Mouse (Mus musculus): Measurements from ENCODE around the gene Rnf214. TPM values are rescaled to one million over a fixed set of nuclear protein-coding genes. Genes with fewer than 3 reads are reported as not detected.

Gene Rnf214
- polyA plus RNA-seq (2012; rRNA removed) (5.0 and 6.3 TPM in 2 replicates), polyA plus RNA-seq (2014; fragmentation: Nextera tagmentation; extraction: Ambion mirVana) (10.5 and 12.0 TPM in 2 replicates)

DNA sequence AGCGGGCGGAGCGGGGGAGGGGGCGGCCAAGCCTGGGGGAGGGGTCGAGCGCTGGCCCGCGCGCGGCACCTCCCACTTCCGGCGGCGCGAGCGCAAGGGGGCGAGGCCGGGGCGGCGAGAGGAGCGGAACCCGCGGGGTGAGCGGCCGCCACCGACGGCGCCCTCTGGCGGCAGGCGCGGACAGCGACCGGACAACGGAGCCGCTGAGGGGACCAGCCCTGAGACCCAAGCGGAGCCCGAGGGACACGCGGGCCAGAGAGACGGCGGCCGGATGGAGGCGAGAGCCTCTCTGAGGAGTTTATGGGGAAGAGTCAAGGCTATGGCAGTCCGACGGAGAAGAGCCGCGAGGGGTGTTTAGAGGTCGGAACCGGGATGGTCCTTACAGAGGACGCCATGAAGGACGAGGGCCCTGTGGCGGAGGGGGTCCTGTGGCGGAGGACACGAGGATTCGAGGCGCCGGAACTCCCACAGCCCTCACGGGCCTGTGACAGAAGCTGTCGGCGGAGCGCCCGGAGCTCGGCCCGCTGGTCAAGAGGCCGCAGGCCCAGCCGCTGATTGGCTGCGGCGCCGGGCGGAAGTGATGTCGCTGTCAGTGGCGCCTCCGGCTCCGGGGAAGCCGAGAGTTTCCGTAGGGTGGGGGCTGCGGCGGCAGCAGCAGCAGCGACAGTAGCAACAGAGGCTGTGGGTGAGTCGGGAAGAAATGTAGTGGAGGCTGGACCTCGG is at the start of gene Rnf214, which contains the start of gene Pcsk7:
TSS of gene Rnf214 (minus strand) at position 557 of the 723 bp plus-strand sequence.
TSS of gene Pcsk7 (plus strand) at position 143 of the 723 bp plus-strand sequence.
- DNase-seq (ENCODE audit: low read depth in 3 of 3, low spot score in 3 of 3) = peak; percentile 76 to 78 (median 77)
- Histone ChIP-seq H3K4me3 (ENCODE audit: insufficient read depth in 1 of 2, low read depth in 2 of 2, low read length in 2 of 2) (peak within 1 kb of the TSS; percentile 87 to 93), H3K4me1 (replicated peaks; ENCODE audit: control insufficient read depth in 2 of 2, insufficient read depth in 2 of 2, low read length in 1 of 2) (peaks cover 7 to 10% of the 10 kb centered on the region in 2 experiments), H3K36me3 (replicated peaks; ENCODE audit: control insufficient read depth, insufficient read depth, low read depth) (peaks cover 1% of the 10 kb centered on the region), H3K27ac (peak within 1 kb of the TSS; percentile 94), H3K9ac (replicated peaks) (peak within 1 kb of the TSS; percentile 99), H3K27me3 (ENCODE audit: control insufficient read depth, insufficient read depth, low read length) (no peaks in the 10 kb centered on the region), H3K4me2 (ENCODE audit: low read depth) (peak within 1 kb of the TSS; percentile 86), H3K9me3 (ENCODE audit: control insufficient read depth, low read length) (no peaks in the 10 kb centered on the region)
- WGBS (ENCODE audit: insufficient replicate concordance) = under 1% methylated on average over 77 of the region's 80 CpGs
- ATAC-seq (ENCODE audit: insufficient read depth) = peak; percentile 94
- TF ChIP-seq CTCF (IDR thresholded peaks at IDR 0.05; ENCODE audit: low read depth) = peak; percentile 77
- TF ChIP-seq EP300 (IDR thresholded peaks at IDR 0.05; ENCODE audit: low read depth) = no peak

DNA sequence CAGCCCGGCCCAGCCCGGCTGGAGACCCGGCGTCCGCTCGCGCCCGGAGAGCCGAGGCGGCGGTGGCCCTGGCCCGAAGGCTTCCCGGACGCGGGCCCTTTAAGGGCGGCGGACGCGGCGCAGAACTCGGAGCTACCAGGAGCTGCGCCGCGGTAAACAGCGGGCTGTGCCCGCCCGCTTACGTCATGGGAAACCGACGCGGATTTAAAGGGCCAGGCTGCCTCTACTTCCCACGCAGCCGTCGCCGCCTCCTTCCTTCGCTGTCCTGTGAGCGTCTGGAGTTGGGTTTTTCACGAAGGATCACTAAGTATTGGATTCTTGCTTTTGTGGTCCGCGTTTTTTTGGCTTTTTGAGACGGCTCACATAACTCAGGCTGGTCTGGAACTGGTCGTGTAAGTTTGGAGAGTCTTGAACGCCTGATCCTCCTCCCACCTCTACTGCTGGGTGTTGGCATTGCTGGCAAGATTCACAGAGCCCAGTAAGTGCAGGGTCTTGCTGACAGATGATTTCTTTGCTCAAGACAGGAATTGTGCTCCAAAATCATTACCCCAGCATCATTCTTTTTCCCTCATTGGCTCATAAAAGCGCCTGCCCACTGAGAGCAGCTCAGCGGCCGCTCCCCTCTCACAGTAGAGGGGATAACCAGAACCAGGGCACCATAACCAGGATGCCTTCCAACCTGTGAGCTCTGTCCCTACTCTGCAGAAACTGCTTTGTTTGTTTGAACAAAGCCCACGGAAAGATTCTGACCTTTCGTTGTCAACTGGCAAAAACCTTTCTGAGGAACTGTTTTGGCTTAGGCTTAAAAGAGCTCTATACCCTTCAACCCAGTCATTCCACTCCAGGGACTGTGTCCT is 48.6 kb upstream of the Rnf214 start, which contains the start of gene Sidt2:
TSS of gene Sidt2 (minus strand) at position 152 of the 857 bp plus-strand sequence.
- H3K9ac ChIP-seq (replicated peaks) = peak within 1 kb of the TSS; percentile 94
- peaks cover 16% of the 10 kb centered on the region; the same call in 1 of the 2 replicates for H3K36me3 ChIP-seq (replicated peaks; ENCODE audit: control insufficient read depth, insufficient read depth, low read depth)
- H3K4me1 ChIP-seq (replicated peaks; ENCODE audit: control insufficient read depth in 2 of 2, insufficient read depth in 2 of 2, low read length in 1 of 2) = peaks cover 3 to 16% of the 10 kb centered on the region in 2 experiments; a peak in 3 of 4 replicates
- ATAC-seq (ENCODE audit: insufficient read depth) = peak; percentile 94
- peak within 1 kb of the TSS; percentile 81 for H3K27ac ChIP-seq
- peak; percentile 67 to 75 (median 73) for DNase-seq (ENCODE audit: low read depth in 3 of 3, low spot score in 3 of 3)
- peak within 1 kb of the TSS; percentile 93 for H3K4me2 ChIP-seq (ENCODE audit: low read depth)
- peak within 1 kb of the TSS; percentile 86 to 88 for H3K4me3 ChIP-seq (ENCODE audit: insufficient read depth in 1 of 2, low read depth in 2 of 2, low read length in 2 of 2)
- WGBS (ENCODE audit: insufficient replicate concordance) = 2% methylated on average over 46 of the region's 48 CpGs
- no peaks in the 10 kb centered on the region for H3K27me3 ChIP-seq (ENCODE audit: control insufficient read depth, insufficient read depth, low read length)
- no peaks in the 10 kb centered on the region for H3K9me3 ChIP-seq (ENCODE audit: control insufficient read depth, low read length)
- TF ChIP-seq EP300 (IDR thresholded peaks at IDR 0.05; ENCODE audit: low read depth) = no peak
- TF ChIP-seq CTCF (IDR thresholded peaks at IDR 0.05; ENCODE audit: low read depth) = no peak

DNA sequence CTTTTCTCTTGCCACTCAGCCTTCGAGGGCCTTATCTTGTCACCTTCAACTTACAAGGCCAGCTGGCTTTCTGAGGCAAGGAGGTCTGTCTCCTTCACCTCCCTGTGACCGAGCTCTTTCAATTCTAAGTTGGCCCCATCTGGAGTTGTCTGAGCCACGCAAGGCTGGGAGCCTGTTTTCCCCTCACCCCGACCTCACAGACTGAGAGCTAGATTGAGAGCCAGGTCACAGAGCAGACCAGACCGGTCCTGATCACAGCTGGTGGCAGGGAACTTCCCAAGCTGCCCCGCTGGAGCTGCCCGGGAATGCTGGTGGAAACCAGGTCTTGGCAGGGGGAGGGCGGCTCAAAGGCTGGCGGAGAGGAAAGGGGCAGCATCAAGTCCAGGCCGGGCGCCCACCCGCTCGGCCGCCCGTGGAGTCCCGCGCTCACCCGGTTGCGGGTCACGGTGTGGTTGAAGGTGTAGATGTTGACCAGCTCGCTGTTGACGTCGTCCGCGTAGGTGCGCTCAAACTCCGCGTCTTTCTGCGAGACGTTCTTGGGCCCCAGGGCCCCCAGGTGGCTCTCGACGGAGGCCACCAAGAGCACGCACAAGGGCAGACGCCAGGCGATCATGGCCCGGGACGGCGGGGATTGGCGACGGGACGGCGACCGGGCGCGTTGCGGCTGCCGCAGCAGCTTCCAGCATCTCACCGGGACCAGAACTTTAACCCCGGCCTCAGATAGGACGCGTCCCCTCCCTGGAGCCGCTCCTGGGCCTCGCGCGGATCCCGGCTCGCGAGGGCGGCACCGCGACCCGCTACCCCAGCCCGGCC is 47.8 kb upstream of the Rnf214 start:
- Histone ChIP-seq H3K36me3 (replicated peaks; ENCODE audit: control insufficient read depth, insufficient read depth, low read depth) (peaks cover 23% of the 10 kb centered on the region), H3K4me2 (ENCODE audit: low read depth) (peak overlapping the region; percentile 93), H3K9me3 (ENCODE audit: control insufficient read depth, low read length) (no peaks in the 10 kb centered on the region), H3K4me3 (ENCODE audit: insufficient read depth in 1 of 2, low read depth in 2 of 2, low read length in 2 of 2) (peak overlapping the region; percentile 86 to 88), H3K4me1 (replicated peaks; ENCODE audit: control insufficient read depth in 2 of 2, insufficient read depth in 2 of 2, low read length in 1 of 2) (peaks cover 3 to 16% of the 10 kb centered on the region in 2 experiments; a peak in 3 of 4 replicates), H3K27ac (peak overlapping the region; percentile 81), H3K9ac (replicated peaks) (peak overlapping the region; percentile 94), H3K27me3 (ENCODE audit: control insufficient read depth, insufficient read depth, low read length) (no peaks in the 10 kb centered on the region)
- DNase-seq (ENCODE audit: low read depth in 3 of 3, low spot score in 3 of 3) (no peak), ATAC-seq (ENCODE audit: insufficient read depth) (peak; percentile 73)
- TF ChIP-seq CTCF (IDR thresholded peaks at IDR 0.05; ENCODE audit: low read depth) (no peak), EP300 (IDR thresholded peaks at IDR 0.05; ENCODE audit: low read depth) (no peak)
- WGBS (ENCODE audit: insufficient replicate concordance) = under 1% methylated on average over 61 of the region's 63 CpGs

DNA sequence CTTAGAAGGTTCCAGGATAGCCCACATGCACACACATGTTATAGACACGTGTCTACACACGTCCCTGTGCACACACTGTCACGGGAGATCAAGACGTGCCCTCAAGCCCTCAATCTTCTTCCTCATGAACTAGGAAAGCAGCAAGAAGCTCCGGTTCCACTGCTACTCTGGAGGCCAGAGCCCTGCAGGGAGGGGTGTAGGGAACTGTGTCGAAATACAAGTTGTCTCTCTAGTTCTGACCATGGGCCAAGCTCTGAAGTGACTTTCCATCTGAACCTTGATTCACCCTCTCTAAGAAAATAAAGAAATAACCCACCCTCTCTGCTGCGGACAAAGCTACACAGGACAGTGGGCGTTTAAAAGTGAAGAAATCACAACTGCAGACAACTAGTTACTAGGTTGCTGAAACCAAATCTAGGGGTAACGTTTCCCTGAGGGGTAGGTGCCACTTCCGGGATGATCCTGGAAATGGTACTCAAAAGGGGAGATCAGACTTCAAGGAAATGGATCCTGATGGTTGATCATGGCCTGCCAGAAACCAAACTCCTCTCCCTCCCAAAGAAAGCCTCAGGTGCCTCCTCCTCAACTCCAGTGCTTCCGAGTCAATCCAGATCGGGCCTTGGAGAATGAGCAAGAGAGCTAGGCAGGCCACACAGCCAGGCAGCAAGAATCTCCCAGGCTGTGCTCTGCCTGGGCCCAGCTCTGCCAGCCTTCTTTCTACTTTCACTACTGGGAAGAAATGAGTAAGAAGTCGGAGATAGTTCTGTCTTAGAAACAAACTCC is 47.0 kb upstream of the Rnf214 start:
- H3K4me1 ChIP-seq (replicated peaks; ENCODE audit: control insufficient read depth in 2 of 2, insufficient read depth in 2 of 2, low read length in 1 of 2) = peaks cover 3 to 16% of the 10 kb centered on the region in 2 experiments; a peak in 3 of 4 replicates
- TF ChIP-seq EP300 (IDR thresholded peaks at IDR 0.05; ENCODE audit: low read depth) (no peak), CTCF (IDR thresholded peaks at IDR 0.05; ENCODE audit: low read depth) (no peak)
- peak overlapping the region; percentile 94 for H3K9ac ChIP-seq (replicated peaks)
- DNase-seq (ENCODE audit: low read depth in 3 of 3, low spot score in 3 of 3) (no peak), ATAC-seq (ENCODE audit: insufficient read depth) (no peak)
- H3K27me3 ChIP-seq (ENCODE audit: control insufficient read depth, insufficient read depth, low read length) = no peaks in the 10 kb centered on the region
- peak overlapping the region; percentile 81 for H3K27ac ChIP-seq
- 54% methylated on average over 13 of the region's 13 CpGs for WGBS (ENCODE audit: insufficient replicate concordance)
- peaks cover 27% of the 10 kb centered on the region for H3K36me3 ChIP-seq (replicated peaks; ENCODE audit: control insufficient read depth, insufficient read depth, low read depth)
- H3K4me3 ChIP-seq (ENCODE audit: insufficient read depth in 1 of 2, low read depth in 2 of 2, low read length in 2 of 2) = peak overlapping the region; percentile 86 to 88
- peak overlapping the region; percentile 93 for H3K4me2 ChIP-seq (ENCODE audit: low read depth)
- H3K9me3 ChIP-seq (ENCODE audit: control insufficient read depth, low read length) = no peaks in the 10 kb centered on the region

Measured in liver, embryonic 14.5 days (tissue).